Mouse (Mus musculus) CH12F3 (cell line): ENCODE data around the gene Ptpn13.

Experiments used
- in situ Hi-C: fragments of 300-500 bp; cut with MboI; formaldehyde crosslinking; loops from 2 replicates; pipeline ENCODE4 v1.14.3; 2020; ENCODE audit warnings: low sequenced_read_pairs

Ptpn13 gene

GRCm38 (mm10) chr5:103513162-103513561 lies 88.2 kb downstream of the Ptpn13 start:
- in situ Hi-C loops: no loop called here

- in situ Hi-C loops: no loop called here
Observed at GRCm38 (mm10) chr5:103514441-103514840, 89.4 kb downstream of the Ptpn13 start.

GRCm38 (mm10) chr5:103515876-103516275 lies 90.9 kb downstream of the Ptpn13 start:
- in situ Hi-C loops: no loop called here

GRCm38 (mm10) chr5:103516555-103516954 lies 91.6 kb downstream of the Ptpn13 start:
- in situ Hi-C loops: no loop called here

GRCm38 (mm10) chr5:103517641-103518040 lies 92.6 kb downstream of the Ptpn13 start:
- in situ Hi-C loops: no loop called here

GRCm38 (mm10) chr5:103518797-103519468 lies 93.9 kb downstream of the Ptpn13 start:
- in situ Hi-C loops: no loop called here

GRCm38 (mm10) chr5:103522371-103522770 lies 97.4 kb downstream of the Ptpn13 start:
- in situ Hi-C loops: no loop called here

GRCm38 (mm10) chr5:103526668-103527436 lies 101.9 kb downstream of the Ptpn13 start:
- in situ Hi-C loops: no loop called here

GRCm38 (mm10) chr5:103527437-103527718 lies 102.4 kb downstream of the Ptpn13 start:
- in situ Hi-C loops: no loop called here

- in situ Hi-C loops: no loop called here
Observed at GRCm38 (mm10) chr5:103530214-103530613, 105.2 kb downstream of the Ptpn13 start.

- in situ Hi-C loops: no loop called here
Observed at GRCm38 (mm10) chr5:103532841-103533390, 107.9 kb downstream of the Ptpn13 start.

GRCm38 (mm10) chr5:103534454-103534853 lies 109.5 kb downstream of the Ptpn13 start:
- in situ Hi-C loops: no loop called here

- in situ Hi-C loops: no loop called here
Observed at GRCm38 (mm10) chr5:103537429-103537828, 112.4 kb downstream of the Ptpn13 start.

- in situ Hi-C loops: no loop called here
Observed at GRCm38 (mm10) chr5:103540612-103541011, 115.6 kb downstream of the Ptpn13 start.

- in situ Hi-C loops: no loop called here
Observed at GRCm38 (mm10) chr5:103541136-103541535, 116.1 kb downstream of the Ptpn13 start.

- in situ Hi-C loops: no loop called here
Observed at GRCm38 (mm10) chr5:103541542-103541941, 116.5 kb downstream of the Ptpn13 start.

GRCm38 (mm10) chr5:103545381-103546000 lies 120.5 kb downstream of the Ptpn13 start:
- in situ Hi-C loops: no loop called here

GRCm38 (mm10) chr5:103554769-103555168 lies 129.8 kb downstream of the Ptpn13 start:
- in situ Hi-C loops: no loop called here

- in situ Hi-C loops: no loop called here
Observed at GRCm38 (mm10) chr5:103560546-103560945, 135.6 kb downstream of the Ptpn13 start.

- in situ Hi-C loops: no loop called here
Observed at GRCm38 (mm10) chr5:103568034-103568433, 143.0 kb downstream of the Ptpn13 start.

- in situ Hi-C loops: no loop called here
Observed at GRCm38 (mm10) chr5:103569446-103569845, 144.5 kb downstream of the Ptpn13 start.
